Mouse (Mus musculus): ENCODE data around the gene Ell. TPM values are rescaled to one million over a fixed set of nuclear protein-coding genes. Genes with fewer than 3 reads are reported as not detected.

Gene Ell
- polyA plus RNA-seq, 1 experiment = 12.7 TPM

- peaks cover 11% of the 10 kb centered on the region for H3K36me3 ChIP-seq (ENCODE audit: control insufficient read depth, insufficient read depth)
- H3ac ChIP-seq (ENCODE audit: control insufficient read depth, insufficient read length) = no peak overlapping the region
- TF ChIP-seq TCF3 (IDR thresholded peaks at IDR 0.05; ENCODE audit: insufficient read length, low read depth) (no peak), USF1 (IDR thresholded peaks at IDR 0.05; ENCODE audit: low read depth) (no peak), POLR2A (IDR thresholded peaks at IDR 0.05; ENCODE audit: insufficient read length, low read depth) (no peak), MYOG (IDR thresholded peaks at IDR 0.05; ENCODE audit: control insufficient read depth in 1 of 3, insufficient read depth in 1 of 3, insufficient read length in 2 of 3, low read depth in 2 of 3) (no peak), E2F4 (IDR thresholded peaks at IDR 0.05; ENCODE audit: insufficient read depth) (no peak), CEBPB (IDR thresholded peaks at IDR 0.05; ENCODE audit: insufficient read depth, poor library complexity, severe bottlenecking) (no peak), REST (IDR thresholded peaks at IDR 0.05; ENCODE audit: insufficient read depth, insufficient read length) (no peak), MYOD1 (IDR thresholded peaks at IDR 0.05; ENCODE audit: control insufficient read depth in 1 of 3, insufficient read length in 2 of 3, low read depth in 2 of 3) (no peak), MAX (IDR thresholded peaks at IDR 0.05; ENCODE audit: low read depth) (no peak), POLR2AphosphoS2 (IDR thresholded peaks at IDR 0.05; ENCODE audit: insufficient read length, low read depth) (no peak), TCF12 (IDR thresholded peaks at IDR 0.05; ENCODE audit: insufficient read depth, poor library complexity, severe bottlenecking) (no peak)
- peak overlapping the region; percentile 87 for H3K4me2 ChIP-seq (ENCODE audit: low read depth)
- no peak overlapping the region for H3K4me3 ChIP-seq
- H3K79me2 ChIP-seq (ENCODE audit: control insufficient read depth, insufficient read depth) = peaks cover 17% of the 10 kb centered on the region
- no peaks in the 10 kb centered on the region for H3K27me3 ChIP-seq (ENCODE audit: control insufficient read depth, insufficient read depth, insufficient read length)
Observed at GRCm38 (mm10) chr8:70529299-70529698, 10.0 kb upstream of the Ell start.

GRCm38 (mm10) chr8:70529741-70530161 lies 9.5 kb upstream of the Ell start:
- H3K36me3 ChIP-seq (ENCODE audit: control insufficient read depth, insufficient read depth) = peaks cover 11% of the 10 kb centered on the region
- peaks cover 17% of the 10 kb centered on the region for H3K79me2 ChIP-seq (ENCODE audit: control insufficient read depth, insufficient read depth)
- no peak for TF ChIP-seq TCF3 (IDR thresholded peaks at IDR 0.05; ENCODE audit: insufficient read length, low read depth)
- TF ChIP-seq TCF12 (IDR thresholded peaks at IDR 0.05; ENCODE audit: insufficient read depth, poor library complexity, severe bottlenecking) = no peak
- TF ChIP-seq MAX (IDR thresholded peaks at IDR 0.05; ENCODE audit: low read depth) = no peak
- no peak for TF ChIP-seq POLR2AphosphoS2 (IDR thresholded peaks at IDR 0.05; ENCODE audit: insufficient read length, low read depth)
- no peak for TF ChIP-seq MYOD1 (IDR thresholded peaks at IDR 0.05; ENCODE audit: control insufficient read depth in 1 of 3, insufficient read length in 2 of 3, low read depth in 2 of 3)
- no peak for TF ChIP-seq SRF (IDR thresholded peaks at IDR 0.05; ENCODE audit: control insufficient read depth, insufficient read length, low read depth)
- no peak for TF ChIP-seq MYOG (IDR thresholded peaks at IDR 0.05; ENCODE audit: control insufficient read depth in 1 of 3, insufficient read depth in 1 of 3, insufficient read length in 2 of 3, low read depth in 2 of 3)
- no peak for TF ChIP-seq REST (IDR thresholded peaks at IDR 0.05; ENCODE audit: insufficient read depth, insufficient read length)
- no peak for TF ChIP-seq USF1 (IDR thresholded peaks at IDR 0.05; ENCODE audit: low read depth)
- no peak for TF ChIP-seq E2F4 (IDR thresholded peaks at IDR 0.05; ENCODE audit: insufficient read depth)
- no peak for TF ChIP-seq CEBPB (IDR thresholded peaks at IDR 0.05; ENCODE audit: insufficient read depth, poor library complexity, severe bottlenecking)
- TF ChIP-seq POLR2A (IDR thresholded peaks at IDR 0.05; ENCODE audit: insufficient read length, low read depth) = no peak
- H3K27me3 ChIP-seq (ENCODE audit: control insufficient read depth, insufficient read depth, insufficient read length) = no peaks in the 10 kb centered on the region
- no peak overlapping the region for H3K4me3 ChIP-seq
- peak overlapping the region; percentile 87 for H3K4me2 ChIP-seq (ENCODE audit: low read depth)
- no peak overlapping the region for H3ac ChIP-seq (ENCODE audit: control insufficient read depth, insufficient read length)

- peaks cover 17% of the 10 kb centered on the region for H3K79me2 ChIP-seq (ENCODE audit: control insufficient read depth, insufficient read depth)
- H3K36me3 ChIP-seq (ENCODE audit: control insufficient read depth, insufficient read depth) = peaks cover 11% of the 10 kb centered on the region
Observed at GRCm38 (mm10) chr8:70530314-70530713, 8.9 kb upstream of the Ell start.

DNA sequence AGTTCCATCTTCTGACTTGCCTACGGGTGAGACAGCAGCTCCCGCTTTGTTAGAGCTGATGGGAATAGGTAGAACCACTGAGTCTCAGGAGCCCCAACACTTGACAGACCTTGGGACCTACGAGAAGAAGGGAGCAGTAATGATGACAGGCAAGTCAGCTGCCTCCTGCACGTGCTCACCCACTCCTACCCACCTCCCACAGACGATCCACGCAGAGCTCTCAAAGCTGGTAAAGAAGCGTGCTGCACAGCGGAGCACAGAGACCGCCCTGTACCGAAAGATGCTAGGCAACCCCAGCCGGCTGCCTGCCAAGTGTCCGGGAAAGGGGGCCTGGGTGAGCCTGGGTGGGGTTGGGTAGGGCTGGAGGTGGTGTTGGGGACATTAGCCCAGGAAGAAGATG lies 5.0 kb upstream of the Ell start:
- H3K36me3 ChIP-seq (ENCODE audit: control insufficient read depth, insufficient read depth) = peaks cover 20% of the 10 kb centered on the region
- H3K79me2 ChIP-seq (ENCODE audit: control insufficient read depth, insufficient read depth) = peaks cover 5% of the 10 kb centered on the region
- H3K4me3 ChIP-seq = no peak overlapping the region
- no peak overlapping the region for H3ac ChIP-seq (ENCODE audit: control insufficient read depth, insufficient read length)
- TF ChIP-seq CEBPB (IDR thresholded peaks at IDR 0.05; ENCODE audit: insufficient read depth, poor library complexity, severe bottlenecking) = no peak
- TF ChIP-seq REST (IDR thresholded peaks at IDR 0.05; ENCODE audit: insufficient read depth, insufficient read length) = no peak
- TF ChIP-seq USF1 (IDR thresholded peaks at IDR 0.05; ENCODE audit: low read depth) = no peak
- TF ChIP-seq POLR2A (IDR thresholded peaks at IDR 0.05; ENCODE audit: insufficient read length, low read depth) = no peak
- TF ChIP-seq E2F4 (IDR thresholded peaks at IDR 0.05; ENCODE audit: insufficient read depth) = no peak
- H3K27me3 ChIP-seq (ENCODE audit: control insufficient read depth, insufficient read depth, insufficient read length) = no peaks in the 10 kb centered on the region
- H3K4me2 ChIP-seq (ENCODE audit: low read depth) = no peak overlapping the region

More at GRCm38 (mm10) chr8:70530314-70530713, 8.9 kb upstream of the Ell start:
- Histone ChIP-seq H3K4me2 (ENCODE audit: low read depth) (no peak overlapping the region), H3K4me3 (no peak overlapping the region), H3ac (ENCODE audit: control insufficient read depth, insufficient read length) (no peak overlapping the region), H3K27me3 (ENCODE audit: control insufficient read depth, insufficient read depth, insufficient read length) (no peaks in the 10 kb centered on the region)
- TF ChIP-seq SRF (IDR thresholded peaks at IDR 0.05; ENCODE audit: control insufficient read depth, insufficient read length, low read depth) = no peak
- no peak for TF ChIP-seq CEBPB (IDR thresholded peaks at IDR 0.05; ENCODE audit: insufficient read depth, poor library complexity, severe bottlenecking)
- TF ChIP-seq POLR2A (IDR thresholded peaks at IDR 0.05; ENCODE audit: insufficient read length, low read depth) = no peak
- TF ChIP-seq REST (IDR thresholded peaks at IDR 0.05; ENCODE audit: insufficient read depth, insufficient read length) = no peak
- TF ChIP-seq USF1 (IDR thresholded peaks at IDR 0.05; ENCODE audit: low read depth) = no peak
- TF ChIP-seq TCF12 (IDR thresholded peaks at IDR 0.05; ENCODE audit: insufficient read depth, poor library complexity, severe bottlenecking) = no peak

GRCm38 (mm10) chr8:70535221-70535620 lies 4.0 kb upstream of the Ell start:
- H3K79me2 ChIP-seq (ENCODE audit: control insufficient read depth, insufficient read depth) = peaks cover 6% of the 10 kb centered on the region
- no peak overlapping the region for H3K4me3 ChIP-seq
- H3K4me2 ChIP-seq (ENCODE audit: low read depth) = no peak overlapping the region
- TF ChIP-seq MAX (IDR thresholded peaks at IDR 0.05; ENCODE audit: low read depth) (no peak), E2F4 (IDR thresholded peaks at IDR 0.05; ENCODE audit: insufficient read depth) (no peak), POLR2A (IDR thresholded peaks at IDR 0.05; ENCODE audit: insufficient read length, low read depth) (no peak), SRF (IDR thresholded peaks at IDR 0.05; ENCODE audit: control insufficient read depth, insufficient read length, low read depth) (no peak), CEBPB (IDR thresholded peaks at IDR 0.05; ENCODE audit: insufficient read depth, poor library complexity, severe bottlenecking) (no peak), MYOG (IDR thresholded peaks at IDR 0.05; ENCODE audit: control insufficient read depth in 1 of 3, insufficient read depth in 1 of 3, insufficient read length in 2 of 3, low read depth in 2 of 3) (no peak), TCF3 (IDR thresholded peaks at IDR 0.05; ENCODE audit: insufficient read length, low read depth) (no peak), MYOD1 (IDR thresholded peaks at IDR 0.05; ENCODE audit: control insufficient read depth in 1 of 3, insufficient read length in 2 of 3, low read depth in 2 of 3) (no peak), POLR2AphosphoS2 (IDR thresholded peaks at IDR 0.05; ENCODE audit: insufficient read length, low read depth) (no peak), REST (IDR thresholded peaks at IDR 0.05; ENCODE audit: insufficient read depth, insufficient read length) (no peak), TCF12 (IDR thresholded peaks at IDR 0.05; ENCODE audit: insufficient read depth, poor library complexity, severe bottlenecking) (no peak), USF1 (IDR thresholded peaks at IDR 0.05; ENCODE audit: low read depth) (no peak)
- H3K36me3 ChIP-seq (ENCODE audit: control insufficient read depth, insufficient read depth) = peaks cover 20% of the 10 kb centered on the region
- no peak overlapping the region for H3ac ChIP-seq (ENCODE audit: control insufficient read depth, insufficient read length)
- no peaks in the 10 kb centered on the region for H3K27me3 ChIP-seq (ENCODE audit: control insufficient read depth, insufficient read depth, insufficient read length)
